Mouse (Mus musculus): Measurements from ENCODE around the gene Ppp5c.
"Not testable (repeated sequence)": the region's sequence is repeated elsewhere in the genome, so short reads cannot be mapped to it uniquely, and the experiment has no call there.

The Ppp5c gene

GRCm38 (mm10) chr7:17027588-17028343, at the start of gene Ppp5c:
TSS of gene Ppp5c (minus strand) at chr7:17027924.
- peak; percentile 65 for DNase-seq (ENCODE audit: low read depth, low spot score)

- no peak for DNase-seq (ENCODE audit: low read depth, low spot score)
These were observed 48.8 kb upstream of the Ppp5c start for GRCm38 (mm10) chr7:17076542-17076941.

GRCm38 (mm10) chr7:17073904-17074615, 46.3 kb upstream of the Ppp5c start, which contains the start of gene Psg16:
TSS of gene Psg16 (plus strand) at chr7:17074040.
- DNase-seq (ENCODE audit: low read depth, low spot score) = peak; percentile 71

- no peak for DNase-seq (ENCODE audit: low read depth, low spot score)
These were observed 45.8 kb upstream of the Ppp5c start for GRCm38 (mm10) chr7:17073513-17073903.

DNA sequence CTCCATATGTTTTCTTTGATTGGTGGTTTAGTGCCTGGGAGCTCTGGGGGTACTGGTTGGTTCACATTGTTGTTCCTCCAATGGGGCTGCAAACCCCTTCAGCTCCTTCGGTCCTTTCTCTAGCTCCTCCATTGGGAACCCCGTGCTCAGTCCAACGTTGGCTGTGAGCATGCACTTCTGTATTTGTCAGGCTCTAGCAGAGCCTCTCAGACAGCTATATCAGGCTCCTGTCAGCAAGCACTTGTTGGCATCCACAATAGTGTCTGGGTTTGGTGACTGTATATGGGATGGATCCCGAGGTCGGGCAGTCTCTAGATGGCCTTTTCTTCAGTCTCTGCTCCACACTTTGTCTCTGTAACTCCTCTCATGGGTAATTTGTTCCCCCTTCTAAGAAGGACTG, 39.9 kb upstream of the Ppp5c start:
- not testable (repeated sequence) for DNase-seq (ENCODE audit: low read depth, low spot score)

DNA sequence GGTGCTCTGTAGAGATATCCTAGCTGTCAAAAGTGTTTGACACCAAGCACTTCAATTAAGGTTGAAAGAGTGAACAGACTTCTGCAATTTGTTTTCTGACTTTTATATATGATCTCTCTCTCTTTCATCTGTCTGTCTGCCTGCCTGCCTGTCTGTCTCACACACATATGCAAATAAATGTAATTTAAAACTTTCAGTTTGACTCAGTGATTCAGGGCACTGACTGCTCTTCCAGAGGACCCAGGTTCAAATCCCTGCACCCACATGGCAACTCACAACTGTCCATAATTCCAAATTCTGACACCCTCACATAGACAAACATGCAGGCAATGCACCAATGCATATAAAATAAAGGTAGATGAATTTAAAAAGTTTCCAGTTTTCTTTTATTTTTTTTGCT, 39.3 kb upstream of the Ppp5c start:
- DNase-seq (ENCODE audit: low read depth, low spot score) = no peak

GRCm38 (mm10) chr7:17066412-17066811, 38.7 kb upstream of the Ppp5c start:
- peak; percentile 66 for DNase-seq (ENCODE audit: low read depth, low spot score)

GRCm38 (mm10) chr7:17065620-17066019, 37.9 kb upstream of the Ppp5c start:
- no peak for DNase-seq (ENCODE audit: low read depth, low spot score)

- no peak for DNase-seq (ENCODE audit: low read depth, low spot score)
These were observed 35.1 kb upstream of the Ppp5c start for GRCm38 (mm10) chr7:17062845-17063244.

DNA sequence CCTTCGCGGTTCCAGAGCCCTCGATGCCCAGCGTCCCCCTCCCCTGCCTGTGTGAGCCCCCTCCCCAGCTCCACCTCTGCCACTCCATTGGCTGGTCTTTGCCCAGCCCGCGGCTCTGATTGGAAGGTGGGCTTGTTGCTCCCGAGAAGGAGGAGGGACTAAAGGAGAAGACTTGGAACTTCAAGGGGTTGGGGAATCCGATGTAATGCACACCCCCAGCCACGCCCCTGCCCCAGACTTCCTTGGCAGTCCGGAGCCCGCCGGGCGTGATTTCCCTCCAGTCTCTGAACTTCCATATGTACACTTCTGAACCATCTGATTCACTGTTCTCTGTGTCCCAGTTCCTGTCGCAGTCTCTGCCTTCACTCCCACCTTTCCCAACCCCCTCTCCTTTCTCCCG, 34.7 kb upstream of the Ppp5c start, which contains the start of gene Hif3a:
Hif3a (minus strand) TSS at position 39 of the 400 bp plus-strand sequence.
- DNase-seq (ENCODE audit: low read depth, low spot score) = no peak

DNA sequence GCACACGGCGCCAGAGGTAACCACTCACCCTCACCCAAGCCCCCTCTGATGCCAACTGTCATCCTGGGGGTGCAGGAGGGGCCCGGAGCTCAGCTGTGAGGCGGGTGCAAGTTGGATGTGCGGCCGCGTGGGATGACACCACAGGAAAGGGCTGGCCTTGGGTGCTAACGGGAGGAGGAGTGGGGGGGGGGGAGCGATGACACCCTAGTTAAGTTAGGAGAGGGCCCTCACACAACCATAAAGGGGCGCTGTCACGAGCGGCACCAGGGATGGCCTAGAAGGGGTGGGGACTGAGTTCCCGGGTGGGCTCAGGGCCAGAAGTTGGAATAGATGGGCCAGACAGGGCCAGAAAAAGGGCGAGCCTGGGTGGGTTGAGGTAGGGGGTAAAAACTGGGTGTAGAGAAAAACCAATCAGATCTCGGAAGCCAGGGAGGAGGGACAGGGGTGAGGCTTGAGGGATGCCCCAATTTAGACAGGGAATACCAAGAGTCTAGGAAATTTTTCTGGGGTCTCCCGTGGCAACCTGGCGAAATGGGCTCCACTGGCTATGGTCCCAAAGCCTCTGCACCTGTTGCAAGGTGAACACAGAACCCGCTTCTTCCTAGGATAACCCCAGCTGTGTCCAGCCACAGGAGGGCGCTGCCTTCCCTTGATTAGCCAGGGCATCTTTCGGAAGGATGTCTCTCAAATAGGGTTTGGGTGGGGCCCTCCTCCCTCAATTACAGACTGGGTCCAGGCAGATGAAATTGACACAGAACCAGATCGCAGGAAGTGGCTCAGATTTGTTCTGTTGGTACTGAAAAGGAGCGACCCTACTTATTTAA, 33.3 kb upstream of the Ppp5c start:
- DNase-seq (ENCODE audit: low read depth, low spot score) = no peak

DNA sequence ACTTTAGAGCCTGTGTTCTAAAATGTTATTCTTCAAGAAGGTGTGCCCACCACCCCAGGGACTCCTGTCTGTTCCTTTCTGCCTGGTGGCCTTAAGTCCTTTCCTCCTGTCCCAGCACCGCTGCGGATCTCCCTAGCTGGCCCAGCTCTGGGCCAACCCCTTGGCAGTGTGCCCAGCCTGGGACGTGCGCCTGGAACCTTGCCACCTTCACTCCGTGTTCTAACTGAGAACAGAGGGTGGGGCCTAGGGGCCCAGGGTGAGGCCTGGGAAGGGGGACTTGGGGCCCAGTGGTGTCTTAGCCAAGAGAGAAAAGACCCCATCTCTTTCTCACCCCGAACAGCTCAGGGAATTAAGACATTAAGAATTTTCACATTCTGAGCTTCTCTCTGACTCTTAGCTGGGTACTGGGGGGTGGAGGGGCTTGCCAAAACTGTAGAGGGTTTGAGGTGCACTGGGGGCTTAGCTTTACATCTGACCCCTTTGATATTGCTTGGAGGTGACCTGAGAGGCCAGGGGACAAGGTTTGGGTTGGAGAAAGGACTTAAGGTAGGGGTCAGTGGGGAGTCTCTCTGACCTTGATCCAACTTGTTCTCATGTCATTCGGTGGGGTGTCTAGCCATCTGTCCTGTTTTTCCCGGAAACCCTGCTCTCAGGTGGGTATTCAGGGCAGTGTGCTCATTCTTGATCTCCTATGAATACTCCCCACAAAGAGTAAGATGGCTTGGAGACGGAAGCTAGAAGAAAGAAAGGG, 32.5 kb upstream of the Ppp5c start:
- DNase-seq (ENCODE audit: low read depth, low spot score) = peak; percentile 51

DNA sequence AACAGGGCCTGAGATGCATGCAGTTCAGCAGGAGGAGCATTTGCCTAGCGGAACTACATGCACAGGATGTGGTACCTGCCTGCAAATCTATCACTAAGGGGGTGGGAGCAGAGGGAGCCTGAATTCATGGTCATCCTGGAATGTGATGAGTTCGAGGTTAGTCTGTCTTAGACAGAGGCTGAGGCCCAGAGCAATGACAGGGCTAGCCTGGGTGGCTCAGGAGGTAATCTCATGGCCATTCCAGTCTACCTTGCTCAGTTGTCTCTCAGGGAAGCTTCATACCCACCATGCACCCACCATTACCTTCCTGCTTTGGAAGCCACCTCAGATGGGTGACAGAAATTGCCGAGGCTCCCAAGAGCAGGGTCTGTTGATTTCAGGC, 31.7 kb upstream of the Ppp5c start:
- no peak for DNase-seq (ENCODE audit: low read depth, low spot score)

DNA sequence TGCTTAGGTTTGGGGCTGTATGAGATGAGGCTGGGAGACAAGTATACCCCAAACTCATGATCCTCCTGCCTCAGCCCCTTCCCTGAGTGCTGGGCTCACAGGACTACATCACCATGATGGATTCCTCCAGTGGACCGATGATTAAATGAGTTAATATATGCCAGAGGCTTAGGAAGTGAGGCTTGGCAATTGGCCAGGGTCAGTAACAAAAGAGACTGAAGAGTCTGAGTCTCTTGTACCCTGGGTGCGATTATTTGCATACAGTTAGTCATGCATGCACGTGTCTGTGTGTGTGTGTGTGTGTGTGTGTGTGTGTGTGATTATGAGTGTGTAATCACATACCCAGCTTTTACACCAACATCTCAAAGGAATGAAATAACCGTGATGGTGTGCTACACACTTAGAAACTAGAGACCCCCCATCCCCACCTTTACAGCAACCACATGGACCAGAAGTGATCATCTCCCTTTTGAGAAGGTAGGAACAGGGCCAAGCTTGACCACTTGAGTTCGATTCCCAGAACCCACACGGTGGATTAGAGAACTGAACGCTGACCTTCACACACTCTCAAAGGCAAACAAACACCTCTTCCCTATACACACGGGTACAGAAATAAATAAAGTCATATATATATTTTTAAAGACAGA, 31.2 kb upstream of the Ppp5c start:
- DNase-seq (ENCODE audit: low read depth, low spot score) = no peak

- no peak for DNase-seq (ENCODE audit: low read depth, low spot score)
These were observed 30.5 kb upstream of the Ppp5c start for GRCm38 (mm10) chr7:17058071-17058689.

DNA sequence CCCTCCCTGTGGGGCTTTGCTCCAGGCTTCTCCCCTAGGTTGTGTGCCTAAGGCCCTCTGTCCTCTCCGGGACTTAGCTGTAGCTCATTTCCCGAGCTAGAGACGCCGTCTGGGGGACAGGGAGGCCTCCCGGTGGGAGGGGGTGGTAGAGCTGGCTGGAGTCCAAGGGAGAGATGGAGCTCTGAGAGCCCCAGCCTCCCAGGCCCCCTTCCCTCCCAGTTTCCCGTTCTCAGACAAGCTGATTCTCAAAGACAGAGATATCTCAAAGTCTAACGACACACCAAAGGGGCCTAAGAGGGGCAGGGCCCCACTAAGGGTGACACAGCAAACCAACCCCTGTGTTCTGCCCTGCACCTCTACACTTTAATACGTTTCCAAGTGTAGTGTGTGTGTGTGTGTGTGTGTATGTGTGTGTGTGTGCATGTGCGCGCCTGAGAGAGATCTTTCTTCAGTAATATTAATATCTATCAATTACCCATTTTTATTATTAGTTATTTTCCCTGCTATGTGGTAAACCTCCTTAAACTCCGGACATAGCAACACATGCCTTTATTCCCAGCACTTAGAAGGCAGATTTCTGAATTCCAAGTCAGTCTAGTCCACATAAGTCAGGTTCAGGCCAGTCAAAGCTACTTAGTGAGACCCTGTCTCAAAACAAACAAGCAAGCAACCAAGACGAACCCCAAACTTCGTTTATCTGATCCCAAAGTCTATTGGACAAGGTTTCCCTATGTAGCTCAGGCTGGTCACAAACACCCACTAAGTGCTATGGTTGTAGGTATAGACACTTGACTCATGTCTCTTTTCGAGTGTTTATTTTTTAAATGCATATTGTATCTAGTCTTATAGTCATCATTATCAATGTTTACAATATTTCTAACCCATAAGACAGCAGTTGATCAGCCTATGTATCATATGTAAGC, 29.1 kb upstream of the Ppp5c start:
- DNase-seq (ENCODE audit: low read depth, low spot score) = peak; percentile 67

DNA sequence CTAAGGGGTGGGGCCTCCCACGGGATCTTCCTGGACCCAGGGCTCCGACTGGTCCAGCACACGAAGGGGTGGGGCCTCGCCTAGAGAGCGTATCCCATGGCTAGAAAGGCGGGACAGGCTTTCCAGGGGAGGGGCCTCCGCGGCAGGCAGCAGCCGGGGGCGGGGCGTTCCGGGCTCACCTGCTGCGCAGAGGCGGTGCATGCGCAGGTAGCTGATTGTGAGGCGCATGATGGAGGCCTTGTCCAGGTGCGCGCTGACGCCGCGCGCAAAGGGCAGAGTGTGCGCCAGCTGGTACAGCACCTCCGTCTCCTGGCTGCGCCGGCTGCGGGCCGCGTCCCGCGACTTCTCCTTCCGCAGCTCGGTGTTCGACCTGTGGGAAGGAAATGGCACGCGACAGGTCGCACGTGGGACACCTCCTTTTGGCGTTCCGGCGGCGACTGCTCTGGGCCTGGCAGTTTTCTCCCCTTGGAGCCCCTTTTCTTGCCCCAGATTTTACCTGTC, 28.4 kb upstream of the Ppp5c start:
- peak; percentile 92 for DNase-seq (ENCODE audit: low read depth, low spot score)

- no peak for DNase-seq (ENCODE audit: low read depth, low spot score)
These were observed 27.7 kb upstream of the Ppp5c start for GRCm38 (mm10) chr7:17055287-17055946.

Measured in c-Kit-negative CD71-positive TER-119-positive erythroid progenitor cells, embryonic 14.5 days (primary cell).